Mouse (Mus musculus): ENCODE measurements at regions not wholly inside any gene's neighbourhood (a gene's known extent, or its start where the extent isn't known, plus 50 kb on each side); places are given as distances from the start of the nearest gene placed in this dataset.

DNA sequence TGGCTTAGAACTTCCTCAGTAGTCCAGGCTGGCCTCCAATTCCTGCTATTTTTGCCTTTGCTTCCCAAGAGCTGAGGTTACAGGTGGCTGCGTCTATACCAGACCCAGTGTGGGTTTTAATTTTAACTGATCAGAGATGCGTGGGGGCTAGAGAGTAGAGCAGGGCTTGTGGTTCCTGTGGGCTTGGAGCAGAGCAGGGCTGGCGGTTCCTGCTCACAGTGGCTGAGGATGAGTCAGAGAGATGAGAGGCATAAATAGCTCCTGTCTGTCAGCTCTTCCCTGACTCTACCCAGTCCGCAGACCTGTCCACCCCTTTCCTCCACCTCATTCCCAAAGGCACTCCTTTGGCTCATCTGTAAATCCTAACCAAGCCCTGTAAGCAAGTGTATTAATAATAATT is 304.8 kb downstream of the Abcc12 start:
- no peak for DNase-seq

- DNase-seq: no peak
These were observed 306.7 kb downstream of the Abcc12 start for GRCm38 (mm10) chr8:86273811-86274210.

DNA sequence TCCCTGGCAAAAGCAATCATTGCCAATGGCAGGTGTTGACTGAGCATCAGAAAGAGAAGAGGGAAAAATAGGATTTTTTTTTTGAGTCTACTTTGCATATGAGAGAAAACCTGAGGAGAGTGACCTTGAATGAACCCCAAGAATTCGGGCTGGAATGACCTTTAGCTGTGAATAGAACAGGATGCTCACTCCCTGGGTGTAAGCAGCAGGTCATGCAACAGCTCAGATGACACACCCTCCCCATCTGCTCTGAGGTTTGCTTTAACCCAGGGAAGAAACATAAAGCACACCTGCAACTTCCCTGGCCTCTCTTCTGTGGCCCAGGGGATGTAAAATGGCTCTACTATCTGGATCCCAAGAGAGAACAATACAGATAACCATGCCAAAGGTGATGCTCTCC is 307.9 kb downstream of the Abcc12 start:
- no peak for DNase-seq

- no peak for DNase-seq
These were observed 309.0 kb downstream of the Abcc12 start for GRCm38 (mm10) chr8:86271477-86271876.

- no peak for DNase-seq
These were observed 322.5 kb downstream of the Abcc12 start for GRCm38 (mm10) chr8:86258011-86258410.

DNA sequence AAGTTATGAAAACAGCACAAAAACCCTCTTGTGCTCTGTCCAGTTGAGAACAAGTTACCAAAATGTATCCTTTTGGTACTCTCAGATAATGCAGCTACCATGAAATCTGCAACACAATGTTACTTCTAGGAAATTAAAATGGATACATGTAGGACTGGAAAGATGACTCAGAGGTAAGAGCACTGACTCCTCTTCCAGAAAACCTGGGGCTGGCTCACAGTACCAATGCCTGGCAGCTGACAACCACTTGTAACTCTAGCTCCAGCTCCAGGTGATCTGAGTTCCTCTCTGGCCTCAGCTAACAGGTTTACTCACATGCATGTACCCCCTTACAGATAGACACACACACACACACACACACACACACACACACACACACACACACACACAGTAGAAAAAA is 325.1 kb downstream of the Abcc12 start:
- DNase-seq: no peak

- DNase-seq: no peak
These were observed 325.8 kb downstream of the Abcc12 start for GRCm38 (mm10) chr8:86254680-86255079.

DNA sequence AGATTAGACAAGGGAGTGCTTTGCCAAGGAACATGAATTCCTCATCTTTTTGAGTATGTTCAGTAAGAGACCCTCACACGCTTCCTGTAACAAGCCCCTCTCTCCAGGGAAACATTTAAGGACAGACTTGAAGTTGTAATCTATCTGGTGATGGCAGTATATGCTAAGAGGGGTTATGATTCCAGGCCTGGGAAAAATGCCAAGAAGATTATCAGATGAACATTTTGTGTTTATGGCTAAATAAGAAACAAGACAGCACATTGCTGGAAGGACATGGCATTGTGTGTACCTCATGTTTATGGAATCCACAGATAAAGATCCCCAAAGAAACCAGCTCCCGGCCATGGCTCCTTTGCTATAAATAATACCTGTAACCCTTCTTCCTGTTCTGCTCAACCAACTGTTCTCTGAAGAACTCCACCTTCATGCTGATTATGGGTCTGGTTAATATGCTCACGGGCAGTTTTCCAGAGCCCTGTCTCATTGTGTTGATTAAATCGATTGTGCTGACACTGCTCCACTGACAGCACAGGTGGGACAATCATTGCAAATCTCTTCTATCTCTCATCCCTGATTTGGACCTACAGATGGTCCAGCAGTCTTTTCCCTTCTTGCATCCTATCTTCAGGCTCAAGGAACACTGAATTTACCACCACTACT is 327.7 kb downstream of the Abcc12 start:
- peak; percentile 6 for DNase-seq

DNA sequence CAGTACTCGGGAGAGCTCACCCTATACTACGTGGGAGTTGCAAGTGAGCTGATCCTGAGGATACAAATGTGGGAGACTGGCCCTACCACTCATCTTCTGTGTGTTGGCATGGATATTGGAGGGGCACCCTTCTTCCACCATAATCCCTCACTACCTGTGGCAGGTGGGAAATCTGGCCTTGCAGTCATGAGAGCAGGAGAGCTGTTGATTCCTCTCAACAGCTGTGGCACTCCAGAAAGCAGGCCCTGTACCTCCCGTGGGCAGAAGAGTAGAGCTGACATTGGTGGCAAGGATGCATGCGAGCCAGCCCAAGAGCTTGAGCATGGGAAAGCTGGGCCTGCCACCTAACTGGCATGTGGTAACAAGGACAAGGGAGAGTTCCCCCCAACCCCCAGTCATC is 345.8 kb downstream of the Abcc12 start:
- DNase-seq: no peak

DNA sequence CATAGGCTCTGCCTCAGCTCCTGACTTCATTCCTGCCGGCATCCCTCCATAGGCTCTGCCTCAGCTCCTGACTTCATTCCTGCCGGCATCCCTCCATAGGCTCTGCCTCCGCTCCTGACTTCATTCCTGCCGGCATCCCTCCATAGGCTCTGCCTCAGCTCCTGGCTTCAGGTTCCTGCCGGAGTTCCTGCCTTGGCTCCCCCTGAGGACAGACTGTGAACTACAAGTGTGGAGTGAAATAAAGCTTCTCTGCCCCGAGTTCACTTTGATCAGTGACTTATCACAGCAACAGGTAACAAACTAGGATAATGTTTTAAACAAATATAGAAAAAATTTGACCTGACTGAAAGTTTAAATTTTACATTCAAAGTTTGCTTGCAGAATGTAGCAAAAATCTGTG is 348.5 kb downstream of the Abcc12 start:
- peak; percentile 6 for DNase-seq

DNA sequence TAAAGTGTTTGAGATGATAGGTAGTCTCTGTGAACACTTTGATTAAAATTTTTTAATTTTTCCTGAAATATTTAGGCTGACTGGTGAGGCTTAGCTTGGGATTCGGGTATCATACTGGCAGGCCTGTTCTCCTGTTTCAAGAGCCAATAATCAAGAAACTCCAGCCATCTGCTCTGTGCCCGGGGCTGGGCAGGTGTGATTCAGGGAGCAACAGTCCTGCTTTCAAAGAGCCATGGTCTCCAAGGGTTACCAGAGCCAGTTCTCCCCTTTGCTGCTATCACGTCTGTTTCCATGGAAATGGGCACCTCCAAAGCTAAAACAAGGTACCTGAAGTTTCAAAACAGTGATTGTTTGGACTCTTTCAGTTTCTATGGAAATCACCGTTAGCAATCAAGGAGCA is 355.6 kb downstream of the Abcc12 start:
- DNase-seq: no peak

GRCm38 (mm10) chr8:86222715-86223114 is 357.8 kb downstream of the Abcc12 start:
- no peak for DNase-seq

DNA sequence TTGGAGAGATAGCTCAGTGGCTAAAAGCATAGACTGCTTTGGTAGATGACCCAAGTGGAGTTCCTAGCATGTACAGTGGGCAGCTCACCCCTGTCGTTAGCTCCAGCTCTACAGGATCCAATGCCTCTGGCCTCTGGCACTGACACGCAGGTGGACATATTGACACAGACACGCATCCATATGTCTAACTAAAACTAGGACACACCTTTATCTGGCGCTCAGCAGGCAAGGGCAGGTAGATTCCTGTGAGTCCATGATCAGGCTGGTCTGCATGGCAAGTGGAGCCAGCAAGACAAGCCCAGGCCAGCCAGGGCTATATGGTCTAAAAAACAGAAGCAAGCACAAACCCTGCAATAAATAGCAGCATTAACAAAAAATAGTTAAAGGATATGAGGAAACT is 358.3 kb downstream of the Abcc12 start:
- DNase-seq: no peak

GRCm38 (mm10) chr8:86214399-86214798 is 366.1 kb downstream of the Abcc12 start:
- DNase-seq: no peak

GRCm38 (mm10) chr8:86212461-86212860 is 368.0 kb downstream of the Abcc12 start:
- no peak for DNase-seq

DNA sequence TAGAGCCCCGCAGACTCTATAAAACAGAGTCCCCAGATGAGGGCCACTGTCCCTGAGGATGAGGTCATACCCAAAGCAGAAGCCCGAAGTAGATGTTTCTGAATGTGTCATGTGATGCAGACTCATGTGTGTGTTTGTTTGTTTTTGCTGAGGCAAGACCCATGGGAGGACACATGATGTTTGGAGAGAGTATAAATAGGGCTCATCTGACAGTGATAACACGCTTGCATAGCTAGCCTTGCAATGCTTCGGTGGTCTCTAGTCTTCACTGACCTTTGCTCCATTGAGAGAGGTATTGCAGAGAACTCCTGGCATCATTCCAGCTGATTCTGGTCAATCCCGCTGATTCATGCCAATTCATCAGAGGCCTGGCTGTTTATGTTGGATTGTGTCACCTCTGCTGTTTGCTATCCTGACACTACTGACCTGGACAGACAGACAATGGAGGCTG is 368.1 kb downstream of the Phkb start:
- DNase-seq: no peak

- no peak for DNase-seq
These were observed 363.9 kb downstream of the Phkb start for GRCm38 (mm10) chr8:86204421-86205229.

DNA sequence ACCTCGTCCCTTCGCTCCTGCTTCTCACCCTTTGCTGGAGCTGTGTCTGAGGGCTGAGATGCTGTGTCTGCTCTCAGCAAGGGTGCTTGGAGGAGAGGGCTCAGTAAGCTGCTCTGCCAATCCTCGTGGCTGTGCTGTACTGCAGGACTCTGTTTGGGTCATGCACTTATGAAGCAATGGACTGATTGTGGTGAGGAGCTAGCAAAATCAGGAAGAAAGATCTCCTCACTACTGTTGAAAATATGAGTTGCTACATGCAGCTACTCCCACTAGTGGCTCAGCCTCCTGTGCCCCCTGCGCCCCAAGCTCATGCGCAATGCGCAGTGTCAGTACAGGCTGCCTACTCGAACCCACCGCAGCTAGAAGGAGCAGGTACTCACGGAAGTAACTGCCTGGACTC is 362.3 kb downstream of the Phkb start:
- no peak for DNase-seq

DNA sequence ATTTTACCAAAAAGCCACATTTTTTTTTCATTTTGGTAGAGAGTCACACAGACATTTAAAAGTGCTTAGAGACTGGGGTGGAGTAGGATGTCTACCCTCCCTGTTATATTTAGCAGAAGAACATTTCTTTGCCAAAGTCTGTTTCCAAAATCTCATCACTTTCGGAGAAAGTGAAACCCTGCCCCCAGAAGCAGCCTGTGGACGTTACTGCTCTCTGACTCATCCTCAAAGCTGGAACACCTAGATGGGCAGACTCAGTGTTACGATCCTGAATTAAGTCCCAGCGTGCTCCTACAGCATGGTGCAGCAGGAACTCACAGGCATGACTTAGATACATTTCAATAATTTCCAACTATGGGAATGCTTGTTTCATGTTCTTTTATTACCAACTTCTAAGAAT is 361.1 kb downstream of the Phkb start:
- DNase-seq: no peak

DNA sequence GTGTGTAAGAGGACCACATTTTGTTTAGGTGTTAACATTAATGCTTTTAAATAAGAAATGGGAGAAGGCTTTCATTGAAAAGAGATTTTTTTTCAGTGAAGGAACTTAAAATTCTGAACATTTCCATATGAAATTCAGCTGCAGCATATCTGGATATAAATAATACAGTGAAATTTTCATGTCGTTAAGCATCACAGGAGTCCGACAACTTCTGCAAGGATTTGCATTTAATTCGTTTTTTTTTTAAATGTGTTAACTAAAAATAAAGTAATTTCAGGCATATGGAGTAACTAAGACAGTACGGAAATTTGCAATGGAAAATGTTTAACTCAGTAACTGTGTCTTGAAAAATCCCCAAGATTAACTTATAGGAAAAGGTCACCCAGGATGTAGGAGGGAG is 351.5 kb downstream of the Phkb start:
- DNase-seq: no peak

DNA sequence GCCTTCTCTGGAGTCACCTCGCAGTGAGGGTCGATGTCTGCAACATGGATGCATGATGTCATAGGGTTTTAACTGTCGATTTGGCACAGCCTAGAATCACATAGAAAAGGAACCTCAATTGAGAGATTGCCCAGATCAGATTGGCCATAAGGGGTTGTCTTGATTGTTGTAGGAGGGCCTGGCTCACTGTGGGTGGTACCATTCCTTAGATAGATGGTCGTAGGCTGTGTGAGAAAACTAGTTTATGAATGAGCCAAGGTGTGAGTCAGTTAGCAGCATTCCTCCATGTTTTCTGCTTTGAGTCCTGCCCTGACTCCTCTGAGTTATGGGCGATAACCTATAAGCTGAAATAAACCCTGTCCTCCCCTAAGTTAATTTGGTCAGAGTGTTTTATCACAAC is 343.9 kb downstream of the Phkb start:
- no peak for DNase-seq

DNA sequence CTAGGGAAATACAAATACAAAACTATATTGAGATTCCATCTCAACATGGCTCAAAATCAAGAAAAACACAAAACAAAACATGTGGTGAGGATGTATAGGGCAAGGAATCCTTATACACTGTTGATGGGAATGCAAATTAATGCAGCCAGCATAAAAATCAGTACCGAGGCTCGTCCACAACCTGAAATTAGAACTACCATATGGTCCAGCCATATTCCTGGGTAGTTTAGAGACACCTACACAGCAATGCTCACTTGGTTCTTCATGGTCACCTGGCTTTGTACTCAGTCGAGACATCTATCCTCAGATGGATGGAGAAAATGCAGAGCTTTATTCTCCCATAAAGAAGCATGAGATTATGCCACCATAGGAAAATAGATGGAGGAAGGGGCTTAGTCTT is 340.0 kb downstream of the Phkb start:
- no peak for DNase-seq

GRCm38 (mm10) chr8:86170091-86170490 is 329.3 kb downstream of the Phkb start:
- DNase-seq: no peak

GRCm38 (mm10) chr8:86164818-86165217 is 324.1 kb downstream of the Phkb start:
- DNase-seq: no peak

Measured in lung, postnatal 10 days (tissue).